Mouse (Mus musculus) kidney, adult 18-20 months (tissue): ENCODE measurements at regions not wholly inside any gene's neighbourhood (a gene's known extent, or its start where the extent isn't known, plus 50 kb on each side); places are given as distances from the start of the nearest gene placed in this dataset.

Source experiments
- DNase-seq: peaks from one replicate; pipeline ENCODE4 v3.0.0; 2021

GRCm38 (mm10) chr9:93136349-93136748 lies 594.3 kb downstream of the Plod2 start:
- no peak for DNase-seq

GRCm38 (mm10) chr9:93170071-93170470 lies 628.0 kb downstream of the Plod2 start:
- no peak for DNase-seq

- no peak for DNase-seq
These were observed 644.6 kb downstream of the Plod2 start for GRCm38 (mm10) chr9:93186638-93187037.

- no peak for DNase-seq
These were observed 690.5 kb downstream of the Plod2 start for GRCm38 (mm10) chr9:93232562-93232961.

GRCm38 (mm10) chr9:93252146-93252545 lies 710.1 kb downstream of the Plod2 start:
- DNase-seq = no peak

- DNase-seq = no peak
These were observed 755.3 kb downstream of the Plod2 start for GRCm38 (mm10) chr9:93297332-93297731.

- no peak for DNase-seq
These were observed 764.7 kb downstream of the Plod2 start for GRCm38 (mm10) chr9:93306753-93307152.

GRCm38 (mm10) chr9:93328997-93329682 lies 787.1 kb downstream of the Plod2 start:
- no peak for DNase-seq
